Mouse (Mus musculus): ENCODE results near the gene Gm21962. TPM values are rescaled to one million over a fixed set of nuclear protein-coding genes. Genes with fewer than 3 reads are reported as not detected.
A peak's percentile ranks its signal among the peaks of the same experiment; 100 is the strongest.

Gene Gm21962
- polyA plus RNA-seq, 1 experiment from 2014 or later, result not detected

DNA sequence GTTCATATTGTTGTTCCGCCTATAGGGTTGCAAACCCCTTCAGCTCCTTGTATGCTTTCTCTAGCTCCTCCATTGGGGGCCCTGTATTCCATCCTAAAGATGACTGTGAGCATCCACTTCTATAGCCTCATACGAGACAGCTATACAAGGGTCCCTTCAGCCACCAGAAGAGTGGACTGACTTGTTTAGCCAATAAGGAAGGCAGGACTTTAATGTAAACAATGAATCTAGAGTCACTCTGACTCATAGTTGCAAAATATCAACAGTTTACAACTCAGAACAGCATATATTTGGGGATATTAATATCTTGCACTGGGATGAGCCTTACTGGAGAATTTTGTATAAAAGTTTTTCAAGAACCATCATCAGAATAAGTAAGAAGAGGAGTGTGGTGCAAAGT is 15.6 kb downstream of the Gm21962 start:
- WGBS, result 56% methylated on average over 2 of the region's 2 CpGs

DNA sequence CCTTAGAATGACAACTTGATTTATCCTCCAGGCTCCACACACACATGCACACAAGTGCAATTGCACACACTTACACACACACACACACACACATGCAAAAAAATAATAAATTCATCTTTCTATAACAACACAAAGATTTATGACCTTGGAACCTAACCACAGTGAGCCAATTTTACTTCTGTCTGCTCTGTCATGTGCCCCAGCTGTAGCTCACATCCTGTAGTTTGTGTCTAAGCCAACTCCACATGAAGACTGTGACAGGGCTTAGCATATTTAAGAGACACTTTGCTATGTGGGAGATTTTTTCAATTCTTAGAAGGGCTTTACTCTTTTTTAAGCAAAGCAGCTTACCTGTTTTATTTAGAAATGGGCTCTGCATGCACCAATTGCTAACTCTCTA is 20.2 kb downstream of the Gm21962 start:
- H3K27me3 ChIP-seq (ENCODE audit: control insufficient read depth, insufficient read depth, low read depth, low read length), result no peaks in the 10 kb centered on the region
- H3K9me3 ChIP-seq (ENCODE audit: control insufficient read depth, low read length), result no peaks in the 10 kb centered on the region
- H3K27ac ChIP-seq (ENCODE audit: low read length), result no peak overlapping the region
- H3K4me3 ChIP-seq (ENCODE audit: low read length), result no peak overlapping the region
- H3K4me1 ChIP-seq (replicated peaks; ENCODE audit: control insufficient read depth, insufficient read depth, low read length), result no peaks in the 10 kb centered on the region
- H3K9ac ChIP-seq (ENCODE audit: low read length), result no peak overlapping the region
- H3K4me2 ChIP-seq (ENCODE audit: low read depth, low read length), result no peak overlapping the region
- no peak for ATAC-seq (ENCODE audit: low read depth)
- no peaks in the 10 kb centered on the region for H3K36me3 ChIP-seq (ENCODE audit: control insufficient read depth, insufficient read depth, low read length)

More for the DNA sequence above, 15.6 kb downstream of the Gm21962 start:
- ATAC-seq (ENCODE audit: low read depth), result peak; percentile 60; the same call in 1 of the 2 replicates
- Histone ChIP-seq H3K4me3 (ENCODE audit: low read length) (no peak overlapping the region), H3K4me1 (replicated peaks; ENCODE audit: control insufficient read depth, insufficient read depth, low read length) (no peaks in the 10 kb centered on the region), H3K4me2 (ENCODE audit: low read depth, low read length) (no peak overlapping the region), H3K27ac (ENCODE audit: low read length) (no peak overlapping the region), H3K9ac (ENCODE audit: low read length) (no peak overlapping the region), H3K36me3 (ENCODE audit: control insufficient read depth, insufficient read depth, low read length) (no peaks in the 10 kb centered on the region), H3K9me3 (ENCODE audit: control insufficient read depth, low read length) (no peaks in the 10 kb centered on the region), H3K27me3 (ENCODE audit: control insufficient read depth, insufficient read depth, low read depth, low read length) (no peaks in the 10 kb centered on the region)

DNA sequence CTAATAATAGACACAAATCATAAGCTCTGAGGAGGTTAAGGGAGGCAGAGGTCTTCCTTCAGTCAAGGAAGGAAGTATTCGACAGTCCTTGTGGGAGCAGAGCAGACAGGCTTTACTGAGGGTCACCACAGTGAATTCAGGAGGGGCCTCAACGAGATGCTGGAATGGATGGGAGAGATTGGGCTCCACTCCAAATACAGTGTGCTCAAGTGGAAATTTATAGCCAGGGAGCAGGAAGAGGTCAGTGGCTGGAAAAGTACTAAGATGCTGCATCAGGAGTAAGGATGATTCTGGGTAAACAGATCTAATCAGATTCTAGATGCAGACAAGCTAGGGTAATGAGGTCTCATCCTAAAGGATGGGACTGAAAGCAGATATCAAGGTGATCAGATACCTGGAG is 44.6 kb downstream of the Gm21962 start:
- Histone ChIP-seq H3K9me3 (ENCODE audit: control insufficient read depth, low read length) (no peaks in the 10 kb centered on the region), H3K36me3 (ENCODE audit: control insufficient read depth, insufficient read depth, low read length) (no peaks in the 10 kb centered on the region), H3K27me3 (ENCODE audit: control insufficient read depth, insufficient read depth, low read depth, low read length) (no peaks in the 10 kb centered on the region), H3K4me3 (ENCODE audit: low read length) (no peak overlapping the region), H3K4me2 (ENCODE audit: low read depth, low read length) (no peak overlapping the region), H3K4me1 (replicated peaks; ENCODE audit: control insufficient read depth, insufficient read depth, low read length) (no peaks in the 10 kb centered on the region), H3K9ac (ENCODE audit: low read length) (no peak overlapping the region), H3K27ac (ENCODE audit: low read length) (no peak overlapping the region)
- WGBS, result 24% methylated on average over 2 of the region's 2 CpGs
- ATAC-seq (ENCODE audit: low read depth), result no peak

DNA sequence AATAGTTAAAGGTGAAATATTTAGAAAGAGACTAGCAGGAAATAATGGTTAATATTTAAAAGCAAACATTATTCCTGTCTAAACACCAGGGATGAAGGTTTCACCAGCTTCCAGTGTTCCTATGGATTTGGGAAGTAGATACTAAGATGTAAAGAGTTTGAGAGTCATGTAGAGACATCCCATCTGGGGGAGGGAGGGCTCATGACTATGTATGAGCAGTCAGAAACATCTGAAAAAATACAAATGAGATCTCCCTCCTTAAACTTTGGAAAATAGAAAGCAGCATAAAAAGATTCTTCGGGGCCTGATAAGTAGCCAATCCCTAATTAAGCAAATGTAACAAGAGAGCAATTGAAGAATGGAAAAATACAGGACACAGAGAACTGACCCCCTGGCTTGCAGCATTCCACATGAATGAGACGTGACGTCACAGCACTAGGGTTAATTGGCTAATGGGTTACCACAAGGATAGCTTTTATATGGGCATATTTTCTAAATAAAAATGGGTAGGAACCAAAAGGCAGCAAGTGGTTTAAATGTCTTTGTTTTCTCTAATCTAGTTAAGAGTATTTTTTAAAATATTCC is 45.3 kb downstream of the Gm21962 start:
- H3K27ac ChIP-seq (ENCODE audit: low read length), result no peak overlapping the region
- H3K4me1 ChIP-seq (replicated peaks; ENCODE audit: control insufficient read depth, insufficient read depth, low read length), result no peaks in the 10 kb centered on the region
- 69% methylated on average over 3 of the region's 3 CpGs for WGBS
- H3K36me3 ChIP-seq (ENCODE audit: control insufficient read depth, insufficient read depth, low read length), result no peaks in the 10 kb centered on the region
- no peak for ATAC-seq (ENCODE audit: low read depth)
- H3K27me3 ChIP-seq (ENCODE audit: control insufficient read depth, insufficient read depth, low read depth, low read length), result no peaks in the 10 kb centered on the region
- H3K9ac ChIP-seq (ENCODE audit: low read length), result no peak overlapping the region
- no peaks in the 10 kb centered on the region for H3K9me3 ChIP-seq (ENCODE audit: control insufficient read depth, low read length)
- H3K4me3 ChIP-seq (ENCODE audit: low read length), result no peak overlapping the region
- no peak overlapping the region for H3K4me2 ChIP-seq (ENCODE audit: low read depth, low read length)

Small RNAs within 50 kb of the gene (microRNA-seq; reads per million reads assigned to microRNA genes)
- not detected for gene Gm22468

Other genes starting within 250 kb of the Gm21962 start
- 9.9 and 10.1 TPM in 2 replicates for gene Ddit4l, start 49.9 kb upstream of the Gm21962 start, polyA plus RNA-seq (2015; fragmentation: Nextera tagmentation; extraction: Ambion mirVana)
- 1,843 and 2,003 TPM in 2 replicates for gene H2afz, start 193.0 kb downstream of the Gm21962 start, polyA plus RNA-seq (2015; fragmentation: Nextera tagmentation; extraction: Ambion mirVana)
- gene Dnajb14, start 196.2 kb downstream of the Gm21962 start, polyA plus RNA-seq (2015; fragmentation: Nextera tagmentation; extraction: Ambion mirVana), result 7.4 and 9.2 TPM in 2 replicates
- gene Lamtor3, start 247.0 kb downstream of the Gm21962 start, polyA plus RNA-seq (2015; fragmentation: Nextera tagmentation; extraction: Ambion mirVana), result 108 and 112 TPM in 2 replicates

Data from lung, embryonic 16.5 days (tissue).